Mouse (Mus musculus): ENCODE measurements around the gene Bcl2l1.

The Bcl2l1 gene

GRCm38 (mm10) chr2:152803081-152803480 lies 28.4 kb downstream of the Bcl2l1 start:
- no peak for DNase-seq (ENCODE audit: low spot score)

- DNase-seq (ENCODE audit: low spot score), result no peak
These were observed 29.2 kb downstream of the Bcl2l1 start for GRCm38 (mm10) chr2:152802303-152802702.

GRCm38 (mm10) chr2:152800762-152801113 lies 30.8 kb downstream of the Bcl2l1 start:
- no peak for DNase-seq (ENCODE audit: low spot score)

- no peak for DNase-seq (ENCODE audit: low spot score)
These were observed 31.4 kb downstream of the Bcl2l1 start for GRCm38 (mm10) chr2:152799954-152800761.

- no peak for DNase-seq (ENCODE audit: low spot score)
These were observed 33.9 kb downstream of the Bcl2l1 start for GRCm38 (mm10) chr2:152797589-152797988.

- DNase-seq (ENCODE audit: low spot score), result no peak
These were observed 37.2 kb downstream of the Bcl2l1 start for GRCm38 (mm10) chr2:152794281-152794827.

- no peak for DNase-seq (ENCODE audit: low spot score)
These were observed 38.1 kb downstream of the Bcl2l1 start for GRCm38 (mm10) chr2:152793381-152793780.

- DNase-seq (ENCODE audit: low spot score), result no peak
These were observed 39.1 kb downstream of the Bcl2l1 start for GRCm38 (mm10) chr2:152792461-152792860.

- no peak for DNase-seq (ENCODE audit: low spot score)
These were observed 41.9 kb downstream of the Bcl2l1 start for GRCm38 (mm10) chr2:152789591-152789999.

- DNase-seq (ENCODE audit: low spot score), result no peak
These were observed 42.6 kb downstream of the Bcl2l1 start for GRCm38 (mm10) chr2:152788892-152789421.

- DNase-seq (ENCODE audit: low spot score), result no peak
These were observed 44.0 kb downstream of the Bcl2l1 start for GRCm38 (mm10) chr2:152787543-152787942.

- DNase-seq (ENCODE audit: low spot score), result no peak
These were observed 44.4 kb downstream of the Bcl2l1 start for GRCm38 (mm10) chr2:152787136-152787535.

GRCm38 (mm10) chr2:152785446-152786350 lies 45.8 kb downstream of the Bcl2l1 start:
- peak; percentile 69 for DNase-seq (ENCODE audit: low spot score)

GRCm38 (mm10) chr2:152784640-152785039 lies 46.9 kb downstream of the Bcl2l1 start:
- DNase-seq (ENCODE audit: low spot score), result no peak

GRCm38 (mm10) chr2:152783241-152783640 lies 48.3 kb downstream of the Bcl2l1 start:
- no peak for DNase-seq (ENCODE audit: low spot score)

- DNase-seq (ENCODE audit: low spot score), result no peak
These were observed 48.9 kb downstream of the Bcl2l1 start for GRCm38 (mm10) chr2:152782656-152783055.

GRCm38 (mm10) chr2:152781031-152781711 lies 50.4 kb downstream of the Bcl2l1 start:
- DNase-seq (ENCODE audit: low spot score), result no peak

GRCm38 (mm10) chr2:152780466-152780865 lies 51.1 kb downstream of the Bcl2l1 start:
- DNase-seq (ENCODE audit: low spot score), result no peak

GRCm38 (mm10) chr2:152777081-152777480 lies 54.4 kb downstream of the Bcl2l1 start:
- DNase-seq (ENCODE audit: low spot score), result no peak

GRCm38 (mm10) chr2:152776435-152776834 lies 55.1 kb downstream of the Bcl2l1 start:
- peak; percentile 78 for DNase-seq (ENCODE audit: low spot score)

- DNase-seq (ENCODE audit: low spot score), result no peak
These were observed 55.5 kb downstream of the Bcl2l1 start for GRCm38 (mm10) chr2:152776019-152776418.

- no peak for DNase-seq (ENCODE audit: low spot score)
These were observed 56.2 kb downstream of the Bcl2l1 start for GRCm38 (mm10) chr2:152775357-152775756.
